Mouse (Mus musculus) embryonic fibroblast, embryonic 13.5 days (primary cell): ENCODE measurements around the gene Slc9a2.

Experiments
- CTCF ChIP-seq: IDR thresholded peaks from 2 replicates; pipeline ENCODE4 v1.5.1; 2011; ENCODE audit warnings: mild to moderate bottlenecking, control low read depth, low read length, moderate library complexity, borderline replicate concordance; ENCODE audit not compliant: insufficient read depth
- POLR2A ChIP-seq: IDR thresholded peaks from 2 replicates; pipeline ENCODE4 v1.6.1; 2011; ENCODE audit warnings: low read depth, mild to moderate bottlenecking, control low read depth, low read length, moderate library complexity

DNA sequence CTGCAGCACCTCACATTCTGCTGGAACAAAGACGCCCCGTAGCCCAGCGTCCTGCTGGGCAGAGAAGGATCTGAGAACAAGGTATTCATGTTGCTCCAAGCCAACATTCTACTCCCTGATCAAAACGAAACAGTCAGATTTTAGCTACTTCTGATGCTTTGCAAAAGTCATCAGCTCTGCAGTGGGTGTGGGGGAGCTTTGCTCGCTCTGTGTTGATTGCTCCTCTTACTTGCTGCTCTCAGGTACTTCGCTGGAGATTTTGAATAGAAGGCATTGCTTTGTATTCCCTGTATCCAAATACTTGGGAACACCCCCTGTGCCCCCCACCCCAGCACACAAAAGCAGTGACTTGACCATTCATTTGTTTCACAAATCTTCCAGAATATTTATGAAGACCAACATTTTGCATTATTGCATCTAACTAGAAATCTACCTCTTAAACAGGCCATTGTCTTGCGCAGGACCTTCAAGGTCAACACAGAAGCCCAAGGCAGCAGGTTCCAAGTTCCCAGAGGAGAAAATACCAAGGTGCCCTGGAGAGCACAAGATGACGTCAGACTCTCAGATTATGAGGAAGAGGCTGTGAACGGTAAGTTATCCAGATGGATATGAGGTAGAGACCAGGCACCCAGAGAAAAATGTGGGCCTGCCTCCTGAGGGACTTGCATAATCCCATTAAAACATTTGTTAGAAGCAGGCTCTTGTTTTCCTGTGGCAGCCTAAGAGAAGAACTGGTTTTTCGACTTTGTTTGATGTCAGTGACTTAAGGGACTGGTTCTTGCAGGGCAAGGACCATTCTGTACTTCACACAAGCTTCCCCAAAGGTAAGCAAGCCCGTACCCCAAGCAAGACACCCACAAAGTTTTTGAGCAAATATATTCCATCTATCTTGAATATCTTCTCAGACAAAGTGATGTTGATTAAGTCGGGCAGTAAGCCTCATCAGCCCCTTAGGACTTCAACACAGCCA lies 14.7 kb upstream of the Slc9a2 start:
- TF ChIP-seq CTCF, result no peak
- no peak for TF ChIP-seq POLR2A
